ENCODE assay signal across 10 mouse cellular contexts in the genomic region with DNA sequence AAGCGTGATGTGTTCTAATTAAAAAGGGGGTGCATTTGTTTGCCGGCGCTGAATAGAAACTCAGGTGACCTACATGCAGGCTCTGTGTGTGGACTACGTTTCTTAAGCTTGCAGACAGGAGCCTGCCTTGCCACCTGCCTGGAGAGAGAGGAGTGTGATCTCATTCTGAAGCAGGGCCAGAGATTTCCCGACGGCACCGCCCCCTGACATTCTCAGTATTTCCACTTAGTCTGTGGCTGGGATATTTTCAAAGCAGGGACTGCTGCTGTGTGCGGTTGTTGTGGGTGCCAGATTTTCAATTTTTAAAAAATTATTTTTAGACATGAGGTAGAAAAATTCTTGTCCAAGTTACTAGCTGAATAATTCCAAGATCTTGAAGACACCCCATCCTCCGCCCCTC. TPM values are rescaled to one million over a fixed set of nuclear protein-coding genes. Genes with fewer than 3 reads are reported as not detected.
A peak's percentile ranks its signal among the peaks of the same experiment; 100 is the strongest.
DNase-seq lines count a peak whose midpoint lies in the region; ATAC-seq lines count a peak whose summit lies in the region.
"Had no signal": no experiment of that assay in that cellular context is flagged by ENCODE, and none has a peak within 500 bp of the region (broad histone marks: within the 10 kb centered on the region; RNA-seq: fewer than 3 reads in every experiment).

No protein-coding gene starts in this region.

- H3K4me3 ChIP-seq in heart, embryonic 13.5 days: no peak overlapping the region
- no peak overlapping the region for H3K4me3 ChIP-seq in forebrain, embryonic 12.5 days (replicated peaks)
- H3K4me3 ChIP-seq: embryonic facial prominence, embryonic 13.5 days had no signal

- peaks cover 3% of the 10 kb centered on the region; the same call in 1 of the 2 replicates for H3K4me1 ChIP-seq in heart, embryonic 13.5 days
- H3K4me1 ChIP-seq in forebrain, embryonic 12.5 days: peaks cover 5% of the 10 kb centered on the region; the same call in 1 of the 2 replicates
- H3K4me1 ChIP-seq: embryonic facial prominence, embryonic 13.5 days had no signal

- WGBS in heart, embryonic 13.5 days: 53% methylated on average over 9 of the region's 9 CpGs
- WGBS in forebrain, embryonic 12.5 days: 76% methylated on average over 9 of the region's 9 CpGs

- no peaks in the 10 kb centered on the region for H3K9me3 ChIP-seq in heart, embryonic 13.5 days
- no peaks in the 10 kb centered on the region for H3K9me3 ChIP-seq in forebrain, embryonic 12.5 days
- H3K9me3 ChIP-seq: embryonic facial prominence, embryonic 13.5 days had no signal

- no peak for ATAC-seq in heart, embryonic 13.5 days (ENCODE audit: extremely low read depth, insufficient number of reproducible peaks, low FRiP score, low TSS enrichment)
- ATAC-seq in forebrain, embryonic 12.5 days (ENCODE audit: low FRiP score): no peak
- no peak for ATAC-seq in activated CD4-positive, CD25-positive, alpha-beta regulatory T cell, adult 4 months
- no peak for ATAC-seq in erythroid progenitor cell, adult 5-6 weeks (replicated peaks; ENCODE audit: low FRiP score, poor library complexity, severe bottlenecking)

- peak overlapping the region; percentile 76 for H3K27ac ChIP-seq in heart, embryonic 13.5 days (replicated peaks)
- no peak overlapping the region for H3K27ac ChIP-seq in forebrain, embryonic 12.5 days
- H3K27ac ChIP-seq: embryonic facial prominence, embryonic 13.5 days; macrophage had no signal

- no peaks in the 10 kb centered on the region for H3K27me3 ChIP-seq in heart, embryonic 13.5 days (replicated peaks)
- no peaks in the 10 kb centered on the region for H3K27me3 ChIP-seq in forebrain, embryonic 12.5 days
- H3K27me3 ChIP-seq: embryonic facial prominence, embryonic 13.5 days had no signal

- H3K4me2 ChIP-seq in heart, embryonic 13.5 days: no peak overlapping the region
- H3K4me2 ChIP-seq in forebrain, embryonic 12.5 days: no peak overlapping the region
- H3K4me2 ChIP-seq: embryonic facial prominence, embryonic 13.5 days had no signal

- DNase-seq in Muller cell, postnatal 12 days (ENCODE audit: inconsistent ontology term): peak; percentile 50
- DNase-seq in adrenal gland, postnatal 36 days: peak; percentile 41 to 44
- DNase-seq in layer of hippocampus, postnatal 36 days: peak; percentile 18 to 33

- no peak overlapping the region for H3K9ac ChIP-seq in heart, embryonic 13.5 days
- no peak overlapping the region for H3K9ac ChIP-seq in forebrain, embryonic 12.5 days
- H3K9ac ChIP-seq: embryonic facial prominence, embryonic 13.5 days had no signal

- no peaks in the 10 kb centered on the region for H3K36me3 ChIP-seq in heart, embryonic 13.5 days
- H3K36me3 ChIP-seq in forebrain, embryonic 12.5 days (replicated peaks): no peaks in the 10 kb centered on the region
- H3K36me3 ChIP-seq: embryonic facial prominence, embryonic 13.5 days had no signal

RNA-seq across cellular contexts. Expression of a gene that starts 19.8 kb away (rescaled TPM):
- not detected for total RNA-seq in adrenal gland, postnatal 36 days (2021)
- polyA plus RNA-seq in heart, embryonic 13.5 days (2015; fragmentation: Nextera tagmentation; extraction: Ambion mirVana): not detected in 2 replicates
- not detected for total RNA-seq in layer of hippocampus, postnatal 36 days (2021)
- polyA plus RNA-seq in forebrain, embryonic 12.5 days (2016; fragmentation: Nextera tagmentation; extraction: Ambion mirVana): not detected in 2 replicates
- polyA plus RNA-seq in activated CD4-positive, CD25-positive, alpha-beta regulatory T cell, adult 4 months (2017; shearing (Covaris generic)): not detected
- not detected in 2 replicates for total RNA-seq in erythroid progenitor cell, adult 5-6 weeks (2015; ENCODE audit: low replicate concordance)
- not detected in 2 replicates for total RNA-seq in erythroid progenitor cell, adult 5-6 weeks (2017; ENCODE audit: low replicate concordance)
- polyA plus RNA-seq: intestine, embryonic 14.5 days; macrophage had no signal

RNA-seq across cellular contexts. Expression of a gene that starts 21.3 kb away (rescaled TPM):
- total RNA-seq in adrenal gland, postnatal 36 days (2021): 1 to 10 TPM in 1 of 2 experiments, under 1 TPM in 1; 0.79 to 1.1 TPM
- 1.7 and 1.9 TPM in 2 replicates for polyA plus RNA-seq in heart, embryonic 13.5 days (2015; fragmentation: Nextera tagmentation; extraction: Ambion mirVana)
- 10 to 100 TPM; 23.5 to 23.9 TPM for total RNA-seq in layer of hippocampus, postnatal 36 days (2021)
- polyA plus RNA-seq in forebrain, embryonic 12.5 days (2016; fragmentation: Nextera tagmentation; extraction: Ambion mirVana): 0.49 and 0.70 TPM in 2 replicates
- 1 to 10 TPM; 1.4 to 1.7 TPM for polyA plus RNA-seq in activated CD4-positive, CD25-positive, alpha-beta regulatory T cell, adult 4 months (2017; shearing (Covaris generic))
- not detected in 2 replicates for total RNA-seq in erythroid progenitor cell, adult 5-6 weeks (2015; ENCODE audit: low replicate concordance)
- total RNA-seq in erythroid progenitor cell, adult 5-6 weeks (2017; ENCODE audit: low replicate concordance): not detected in 2 replicates
- polyA plus RNA-seq: macrophage had no signal

RNA-seq across cellular contexts. Expression of a gene that starts 34.4 kb away (rescaled TPM):
- total RNA-seq in adrenal gland, postnatal 36 days (2021): 10 to 100 TPM; 50.1 to 60.8 TPM
- 150 and 165 TPM in 2 replicates for polyA plus RNA-seq in heart, embryonic 13.5 days (2015; fragmentation: Nextera tagmentation; extraction: Ambion mirVana)
- total RNA-seq in layer of hippocampus, postnatal 36 days (2021): 10 to 100 TPM; 56.6 to 60.4 TPM
- polyA plus RNA-seq in forebrain, embryonic 12.5 days (2016; fragmentation: Nextera tagmentation; extraction: Ambion mirVana): 385 and 396 TPM in 2 replicates
- polyA plus RNA-seq in activated CD4-positive, CD25-positive, alpha-beta regulatory T cell, adult 4 months (2017; shearing (Covaris generic)): 100 to 1,000 TPM; 133 to 172 TPM
- total RNA-seq in erythroid progenitor cell, adult 5-6 weeks (2015; ENCODE audit: low replicate concordance): 70.0 and 96.9 TPM in 2 replicates
- total RNA-seq in erythroid progenitor cell, adult 5-6 weeks (2017; ENCODE audit: low replicate concordance): 122 and 232 TPM in 2 replicates

RNA-seq across cellular contexts. Expression of a gene that starts 57.5 kb away (rescaled TPM):
- not detected for total RNA-seq in adrenal gland, postnatal 36 days (2021)
- 0.08 TPM in 1 of 2 replicates, not detected in the other for polyA plus RNA-seq in heart, embryonic 13.5 days (2015; fragmentation: Nextera tagmentation; extraction: Ambion mirVana)
- not detected for total RNA-seq in layer of hippocampus, postnatal 36 days (2021)
- polyA plus RNA-seq in forebrain, embryonic 12.5 days (2016; fragmentation: Nextera tagmentation; extraction: Ambion mirVana): 0.09 and 0.13 TPM in 2 replicates
- not detected for polyA plus RNA-seq in activated CD4-positive, CD25-positive, alpha-beta regulatory T cell, adult 4 months (2017; shearing (Covaris generic))
- total RNA-seq in erythroid progenitor cell, adult 5-6 weeks (2015; ENCODE audit: low replicate concordance): not detected in 2 replicates
- total RNA-seq in erythroid progenitor cell, adult 5-6 weeks (2017; ENCODE audit: low replicate concordance): not detected in 2 replicates
- polyA plus RNA-seq: macrophage had no signal

Comparison
In these comparisons a context has a peak if more than half of its experiments do, and no peak if none do; other contexts are left out.
1. RNA of a gene that starts 21.3 kb away (total RNA-seq): 23.5 to 23.9 TPM in layer of hippocampus, postnatal 36 days; 0.79 to 1.1 TPM in adrenal gland, postnatal 36 days and not detected in erythroid progenitor cell, adult 5-6 weeks; every median in the first group is over 10 times any median in the second.
2. Peak in every context shown above with its lines, with median percentiles within 50 percentile points of each other: DNase-seq.